Mouse (Mus musculus) liver, embryonic 16.5 days (tissue): ENCODE measurements at regions not wholly inside any gene's neighbourhood (a gene's known extent, or its start where the extent isn't known, plus 50 kb on each side); places are given as distances from the start of the nearest gene placed in this dataset.
"Not testable (repeated sequence)": the region's sequence is repeated elsewhere in the genome, so short reads cannot be mapped to it uniquely, and the experiment has no call there.

Source experiments
- ATAC-seq: fragments of 200-750 bp; cut with Nextera tagmentation; 2 replicates; pipeline ENCODE4 v1.8.0; 2017; ENCODE audit warnings: low read depth, mild to moderate bottlenecking, moderate number of reproducible peaks, moderate library complexity
- H3K27ac ChIP-seq: fragments of 300-500 bp; sonication (generic); 2 replicates; pipeline ENCODE4 v1.5.1; 2014; ENCODE audit warnings: mild to moderate bottlenecking, low read length
- H3K27me3 ChIP-seq: fragments of 300-500 bp; sonication (generic); 2 replicates; pipeline ENCODE4 v1.6.1; 2014; ENCODE audit warnings: low read depth, low read length, mixed read lengths; ENCODE audit not compliant: control insufficient read depth, insufficient read depth
- H3K36me3 ChIP-seq: fragments of 300-500 bp; sonication (generic); 2 replicates; pipeline ENCODE4 v1.6.1; 2014; ENCODE audit warnings: mild to moderate bottlenecking; ENCODE audit not compliant: control insufficient read depth, insufficient read depth
- H3K4me1 ChIP-seq: fragments of 300-500 bp; sonication (generic); 2 replicates; pipeline ENCODE4 v1.6.1; 2014; ENCODE audit warnings: low read depth, low read length, mixed read lengths; ENCODE audit not compliant: control insufficient read depth
- H3K4me2 ChIP-seq: fragments of 300-500 bp; sonication (generic); 2 replicates; pipeline ENCODE4 v1.6.1; 2014; ENCODE audit warnings: low read depth, low read length, mixed read lengths
- H3K4me3 ChIP-seq: fragments of 300-500 bp; sonication (generic); 2 replicates; pipeline ENCODE4 v1.5.1; 2014; ENCODE audit warnings: low read depth, mild to moderate bottlenecking, low read length
- H3K9ac ChIP-seq: fragments of 300-500 bp; sonication (generic); 2 replicates; pipeline ENCODE4 v1.6.1; 2014; ENCODE audit warnings: low read depth, low read length
- H3K9me3 ChIP-seq: fragments of 300-500 bp; sonication (generic); replicated peaks from 2 replicates; pipeline ENCODE4 v1.6.1; 2016; ENCODE audit warnings: low read length; ENCODE audit not compliant: control insufficient read depth
- WGBS: fragments of 180-500 bp; shearing (Covaris S2); extraction: QIAGEN DNeasy Blood & Tissue Kit; methylation state at CpG from one replicate; pipeline ENCODE4 v1.1.7; 2014; ENCODE audit not compliant: insufficient replicate concordance; 5-methylcytosine and 5-hydroxymethylcytosine counted together

DNA sequence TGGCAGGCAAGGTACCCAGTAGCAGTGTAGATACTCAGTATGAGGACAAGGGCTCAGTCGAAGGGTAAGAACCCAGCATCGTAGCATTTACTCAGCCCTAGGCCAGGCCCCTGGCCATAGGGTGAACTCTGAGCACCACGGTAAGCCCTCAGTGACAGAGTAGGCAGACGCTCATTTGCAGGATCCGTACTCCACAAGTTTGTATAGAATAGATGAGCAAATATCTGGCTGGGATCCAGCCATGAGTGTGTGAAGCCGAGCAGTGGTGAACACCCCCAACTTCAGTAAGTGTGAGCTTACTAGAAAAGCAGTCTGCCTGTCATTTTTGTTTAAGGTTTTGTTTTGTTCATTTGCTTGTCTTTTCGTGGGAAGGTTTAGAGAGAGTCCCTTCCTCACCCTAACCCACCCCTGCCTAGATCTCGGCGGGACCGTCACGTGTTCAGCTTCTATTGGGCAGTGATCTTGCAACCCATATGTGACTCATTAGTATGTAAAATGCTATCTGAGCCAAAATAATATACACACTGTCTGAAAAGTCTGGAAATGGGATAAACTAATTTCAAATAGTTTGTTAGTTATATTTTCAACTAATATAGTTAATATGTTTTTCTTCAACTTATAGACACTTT is 76.3 kb downstream of the Gm5447 start:
- no peaks in the 10 kb centered on the region for H3K9me3 ChIP-seq
- H3K9ac ChIP-seq: no peak overlapping the region
- no peaks in the 10 kb centered on the region for H3K4me1 ChIP-seq
- no peak overlapping the region for H3K27ac ChIP-seq
- H3K36me3 ChIP-seq: no peaks in the 10 kb centered on the region
- no peak overlapping the region for H3K4me3 ChIP-seq
- no peak for ATAC-seq
- H3K4me2 ChIP-seq: no peak overlapping the region
- 74% methylated on average over 11 of the region's 11 CpGs for WGBS
- H3K27me3 ChIP-seq: no peaks in the 10 kb centered on the region

GRCm38 (mm10) chr13:31051586-31051985 is 77.6 kb downstream of the Gm5447 start:
- not testable (repeated sequence) for H3K4me1 ChIP-seq, H3K36me3 ChIP-seq, H3K9ac ChIP-seq, H3K4me2 ChIP-seq, ATAC-seq, H3K27me3 ChIP-seq, H3K4me3 ChIP-seq, H3K27ac ChIP-seq, H3K9me3 ChIP-seq
- no CpG with 5 or more reads among the region's 6 CpGs for WGBS

DNA sequence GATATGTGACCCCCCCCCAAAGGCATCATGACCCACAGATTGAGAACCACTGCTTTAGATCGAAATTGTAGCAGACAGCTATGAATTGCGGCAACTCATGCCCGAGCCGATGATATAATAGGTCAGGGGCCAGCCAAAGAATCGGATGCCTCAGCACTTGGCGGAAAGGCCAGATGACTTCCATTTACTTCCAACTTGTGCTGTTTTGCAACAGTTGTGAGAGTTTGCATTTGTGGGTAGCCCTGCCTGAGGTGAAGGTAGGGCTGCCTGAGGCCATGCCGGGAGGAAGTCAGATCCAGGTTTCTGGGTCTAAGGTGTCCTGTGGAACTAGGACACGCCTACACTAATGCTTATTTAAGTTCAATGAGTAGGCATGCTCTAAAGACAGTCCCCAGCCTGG is 80.4 kb downstream of the Gm5447 start:
- Histone ChIP-seq H3K27me3 (no peaks in the 10 kb centered on the region), H3K4me1 (no peaks in the 10 kb centered on the region), H3K27ac (no peak overlapping the region), H3K4me2 (no peak overlapping the region), H3K4me3 (no peak overlapping the region), H3K9ac (no peak overlapping the region), H3K36me3 (no peaks in the 10 kb centered on the region), H3K9me3 (no peaks in the 10 kb centered on the region)
- WGBS: 79% methylated on average over 8 of the region's 8 CpGs
- no peak for ATAC-seq

GRCm38 (mm10) chr13:31055376-31056083 is 81.5 kb downstream of the Gm5447 start:
- H3K4me2 ChIP-seq: no peak overlapping the region
- H3K4me3 ChIP-seq: no peak overlapping the region
- H3K36me3 ChIP-seq: no peaks in the 10 kb centered on the region
- WGBS: 59% methylated on average over 5 of the region's 5 CpGs
- no peak for ATAC-seq
- no peaks in the 10 kb centered on the region for H3K27me3 ChIP-seq
- no peaks in the 10 kb centered on the region for H3K4me1 ChIP-seq
- no peak overlapping the region for H3K27ac ChIP-seq
- no peaks in the 10 kb centered on the region for H3K9me3 ChIP-seq
- H3K9ac ChIP-seq: no peak overlapping the region

DNA sequence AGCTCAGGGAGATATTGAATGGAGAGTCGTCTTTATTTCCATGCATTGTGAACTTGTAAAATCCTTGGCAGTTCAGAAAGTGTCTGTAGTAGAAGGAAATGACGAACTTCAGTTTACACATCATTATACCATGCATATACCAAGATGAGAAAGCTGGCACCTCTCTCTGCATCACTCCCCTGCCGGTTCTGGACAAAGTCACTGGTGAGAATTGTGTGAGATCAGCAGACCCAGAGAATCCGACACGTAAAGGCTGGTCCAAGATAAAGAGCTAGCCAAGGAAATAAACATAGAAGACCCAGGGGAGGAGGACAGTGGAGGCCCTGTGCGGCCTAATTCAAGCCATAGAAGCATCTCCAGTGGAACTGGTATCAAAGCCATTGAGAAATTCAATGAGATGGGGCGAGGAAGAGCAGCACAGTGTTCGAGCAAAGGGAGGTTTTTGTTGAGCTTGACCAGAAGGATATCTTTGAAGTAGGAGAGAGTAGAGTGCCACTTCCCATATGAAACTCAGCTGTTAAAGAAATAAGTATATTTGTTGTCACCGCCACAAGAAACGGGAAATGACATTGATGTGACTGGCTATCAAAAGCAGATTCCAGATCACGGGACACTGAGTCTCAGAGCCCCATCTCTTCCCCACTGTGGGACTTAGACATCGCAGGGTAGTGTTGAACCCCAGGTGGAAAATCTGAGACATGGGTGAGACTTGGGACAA is 82.3 kb downstream of the Gm5447 start:
- H3K27ac ChIP-seq: no peak overlapping the region
- no peak overlapping the region for H3K4me2 ChIP-seq
- H3K9ac ChIP-seq: no peak overlapping the region
- no peak for ATAC-seq
- H3K4me1 ChIP-seq: no peaks in the 10 kb centered on the region
- 67% methylated on average over 12 of the region's 12 CpGs for WGBS
- no peaks in the 10 kb centered on the region for H3K27me3 ChIP-seq
- H3K9me3 ChIP-seq: no peaks in the 10 kb centered on the region
- no peak overlapping the region for H3K4me3 ChIP-seq
- H3K36me3 ChIP-seq: no peaks in the 10 kb centered on the region

DNA sequence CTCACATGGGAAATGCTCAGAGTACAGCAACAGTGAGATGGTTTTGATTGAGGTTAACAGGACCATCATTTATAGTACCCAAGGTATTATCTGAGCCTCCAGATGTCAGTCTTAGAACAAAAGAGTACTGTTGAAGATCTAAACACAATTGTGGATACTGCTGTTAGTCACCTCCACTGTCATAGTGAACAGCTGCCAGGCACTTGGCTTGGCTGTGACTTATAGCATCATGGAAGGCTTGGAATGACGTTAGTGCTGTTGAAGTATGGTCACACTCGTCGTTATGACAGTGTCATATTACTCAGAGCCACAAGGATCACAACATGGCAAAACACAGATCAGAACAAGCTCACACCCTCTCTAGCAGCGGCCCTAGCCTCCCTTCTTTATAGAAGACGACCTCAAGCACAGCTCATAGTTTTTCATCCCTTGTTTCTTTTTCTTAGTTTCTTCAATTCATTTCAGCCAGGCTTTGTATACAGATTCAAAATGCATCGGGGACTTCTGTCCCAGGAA is 87.0 kb downstream of the Gm5447 start:
- ATAC-seq: no peak
- no peaks in the 10 kb centered on the region for H3K9me3 ChIP-seq
- no peak overlapping the region for H3K27ac ChIP-seq
- H3K9ac ChIP-seq: no peak overlapping the region
- H3K4me3 ChIP-seq: no peak overlapping the region
- H3K4me1 ChIP-seq: no peaks in the 10 kb centered on the region
- H3K36me3 ChIP-seq: no peaks in the 10 kb centered on the region
- no peak overlapping the region for H3K4me2 ChIP-seq
- no peaks in the 10 kb centered on the region for H3K27me3 ChIP-seq
- WGBS: 48% methylated on average over 6 of the region's 6 CpGs

- 50% methylated on average over 2 of the region's 2 CpGs for WGBS
- no peaks in the 10 kb centered on the region for H3K4me1 ChIP-seq
- H3K4me3 ChIP-seq: no peak overlapping the region
- no peaks in the 10 kb centered on the region for H3K36me3 ChIP-seq
- no peak overlapping the region for H3K9ac ChIP-seq
- H3K27me3 ChIP-seq: no peaks in the 10 kb centered on the region
- no peaks in the 10 kb centered on the region for H3K9me3 ChIP-seq
- no peak for ATAC-seq
- H3K4me2 ChIP-seq: no peak overlapping the region
- H3K27ac ChIP-seq: no peak overlapping the region
Observed at GRCm38 (mm10) chr13:31068343-31068742, 94.3 kb downstream of the Gm5447 start.

GRCm38 (mm10) chr13:31076541-31076940 is 102.5 kb downstream of the Gm5447 start:
- Histone ChIP-seq H3K9me3 (no peaks in the 10 kb centered on the region), H3K9ac (no peak overlapping the region), H3K4me2 (no peak overlapping the region), H3K27ac (no peak overlapping the region), H3K4me3 (no peak overlapping the region), H3K27me3 (peaks cover 13% of the 10 kb centered on the region), H3K36me3 (no peaks in the 10 kb centered on the region), H3K4me1 (no peaks in the 10 kb centered on the region)
- WGBS: 43% methylated on average over 5 of the region's 5 CpGs
- ATAC-seq: no peak

DNA sequence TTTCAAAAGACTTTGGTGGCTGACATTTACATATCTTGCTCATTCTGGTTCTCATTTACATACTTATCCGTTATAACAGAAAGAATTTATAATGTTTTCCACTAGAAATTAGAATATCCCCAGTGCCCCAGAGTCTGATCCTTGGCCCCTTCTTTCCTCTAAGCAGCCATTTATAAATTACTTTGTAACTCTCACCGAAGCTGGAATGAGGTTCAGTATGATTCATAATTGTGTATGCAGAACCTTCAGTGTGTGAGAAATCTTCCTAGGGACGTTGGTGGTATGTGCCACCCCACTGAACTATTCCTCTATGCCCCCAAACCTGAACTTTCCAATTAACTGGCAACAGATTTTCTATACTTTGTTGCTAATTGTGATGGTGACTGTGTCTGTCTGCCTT is 104.7 kb downstream of the Gm5447 start:
- H3K27me3 ChIP-seq: peaks cover 13% of the 10 kb centered on the region
- no peaks in the 10 kb centered on the region for H3K4me1 ChIP-seq
- no peak overlapping the region for H3K9ac ChIP-seq
- WGBS: 41% methylated on average over 3 of the region's 3 CpGs
- H3K9me3 ChIP-seq: no peaks in the 10 kb centered on the region
- H3K4me3 ChIP-seq: no peak overlapping the region
- ATAC-seq: no peak
- H3K36me3 ChIP-seq: no peaks in the 10 kb centered on the region
- no peak overlapping the region for H3K27ac ChIP-seq
- no peak overlapping the region for H3K4me2 ChIP-seq
